Mouse (Mus musculus) kidney, embryonic 14.5 days (tissue): ENCODE data around the gene Hist1h3a. TPM values are rescaled to one million over a fixed set of nuclear protein-coding genes. Genes with fewer than 3 reads are reported as not detected.
A peak's percentile ranks its signal among the peaks of the same experiment; 100 is the strongest.
"Not testable (repeated sequence)": the region's sequence is repeated elsewhere in the genome, so short reads cannot be mapped to it uniquely, and the experiment has no call there.

Source experiments
- ATAC-seq: fragments of 200-750 bp; cut with Nextera tagmentation; 2 replicates; pipeline ENCODE4 v1.8.0; 2017; ENCODE audit warnings: moderate number of reproducible peaks, mild to moderate bottlenecking, moderate TSS enrichment, moderate library complexity; ENCODE audit not compliant: low FRiP score, low TSS enrichment
- H3K27ac ChIP-seq: fragments of 300-500 bp; sonication (generic); 2 replicates; pipeline ENCODE4 v1.5.1; 2014; ENCODE audit warnings: low read depth, mild to moderate bottlenecking, low read length, moderate library complexity, mixed read lengths
- H3K27me3 ChIP-seq: fragments of 300-500 bp; sonication (generic); 2 replicates; pipeline ENCODE4 v1.6.1; 2014; ENCODE audit warnings: mild to moderate bottlenecking, low read length; ENCODE audit not compliant: control insufficient read depth, insufficient read depth
- H3K36me3 ChIP-seq: fragments of 300-500 bp; sonication (generic); 2 replicates; pipeline ENCODE4 v1.6.1; 2014; ENCODE audit warnings: low read length, mixed read lengths; ENCODE audit not compliant: control insufficient read depth, insufficient read depth
- H3K4me1 ChIP-seq: fragments of 300-500 bp; sonication (generic); 2 replicates; pipeline ENCODE4 v1.6.1; 2014; ENCODE audit warnings: low read length, mixed read lengths; ENCODE audit not compliant: control insufficient read depth, insufficient read depth
- H3K4me2 ChIP-seq: fragments of 300-500 bp; sonication (generic); replicated peaks from 2 replicates; pipeline ENCODE4 v1.6.1; 2014; ENCODE audit warnings: low read depth, mild to moderate bottlenecking, low read length
- H3K4me3 ChIP-seq: fragments of 300-500 bp; sonication (generic); 2 replicates; pipeline ENCODE4 v1.5.1; 2014; ENCODE audit warnings: mild to moderate bottlenecking, low read length
- H3K9ac ChIP-seq: fragments of 300-500 bp; sonication (generic); 2 replicates; pipeline ENCODE4 v1.6.1; 2014; ENCODE audit warnings: low read depth, mild to moderate bottlenecking, low read length, moderate library complexity
- H3K9me3 ChIP-seq: fragments of 300-500 bp; sonication (generic); 2 replicates; pipeline ENCODE4 v1.6.1; 2016; ENCODE audit warnings: low read length; ENCODE audit not compliant: control insufficient read depth
- WGBS: fragments of 180-500 bp; shearing (Covaris S2); extraction: QIAGEN DNeasy Blood & Tissue Kit; methylation state at CpG from one replicate; pipeline ENCODE4 v1.1.7; 2014; 5-methylcytosine and 5-hydroxymethylcytosine counted together
- polyA plus RNA-seq: library from polyadenylated mRNA; unstranded; fragments of >200 nt; fragmentation: Nextera tagmentation; extraction: Ambion mirVana; gene quantifications from 2 replicates; pipeline ENCODE4 v1.2.1, GENCODE M21; 2014

Hist1h3a gene
- polyA plus RNA-seq, 1 experiment from 2014 or later, result 8.8 TPM

DNA sequence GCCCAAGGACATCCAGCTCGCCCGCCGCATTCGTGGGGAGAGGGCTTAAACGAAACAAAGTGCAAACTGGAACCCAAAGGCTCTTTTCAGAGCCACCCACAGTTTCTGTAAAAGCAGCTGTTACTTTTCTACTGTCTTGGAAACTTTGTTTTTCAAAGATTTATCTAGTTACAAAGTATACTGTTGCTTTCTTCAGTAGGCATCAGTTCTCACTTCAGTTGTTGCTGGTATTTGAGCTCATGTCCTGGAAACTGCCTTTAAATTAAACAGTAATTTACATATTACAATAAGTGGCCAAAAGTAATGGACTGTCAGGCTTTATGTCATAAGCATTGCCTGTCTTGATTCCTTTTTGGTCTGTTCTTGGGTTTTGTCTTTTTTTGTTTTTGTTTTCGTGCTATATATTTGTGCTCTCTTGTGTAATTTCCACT lies 9.4 kb downstream of the Hist1h3a start:
- Histone ChIP-seq H3K27ac (peak overlapping the region; percentile 85), H3K9me3 (no peaks in the 10 kb centered on the region), H3K4me1 (0 out of 2 replicates have a peak, but pooled peaks cover 10% of the 10 kb centered on the region), H3K9ac (peak overlapping the region; percentile 60), H3K36me3 (no peaks in the 10 kb centered on the region), H3K4me3 (peak overlapping the region; percentile 40), H3K4me2 (peak overlapping the region; percentile 41), H3K27me3 (no peaks in the 10 kb centered on the region)
- ATAC-seq, result no peak
- 9% methylated on average over 6 of the region's 6 CpGs for WGBS

DNA sequence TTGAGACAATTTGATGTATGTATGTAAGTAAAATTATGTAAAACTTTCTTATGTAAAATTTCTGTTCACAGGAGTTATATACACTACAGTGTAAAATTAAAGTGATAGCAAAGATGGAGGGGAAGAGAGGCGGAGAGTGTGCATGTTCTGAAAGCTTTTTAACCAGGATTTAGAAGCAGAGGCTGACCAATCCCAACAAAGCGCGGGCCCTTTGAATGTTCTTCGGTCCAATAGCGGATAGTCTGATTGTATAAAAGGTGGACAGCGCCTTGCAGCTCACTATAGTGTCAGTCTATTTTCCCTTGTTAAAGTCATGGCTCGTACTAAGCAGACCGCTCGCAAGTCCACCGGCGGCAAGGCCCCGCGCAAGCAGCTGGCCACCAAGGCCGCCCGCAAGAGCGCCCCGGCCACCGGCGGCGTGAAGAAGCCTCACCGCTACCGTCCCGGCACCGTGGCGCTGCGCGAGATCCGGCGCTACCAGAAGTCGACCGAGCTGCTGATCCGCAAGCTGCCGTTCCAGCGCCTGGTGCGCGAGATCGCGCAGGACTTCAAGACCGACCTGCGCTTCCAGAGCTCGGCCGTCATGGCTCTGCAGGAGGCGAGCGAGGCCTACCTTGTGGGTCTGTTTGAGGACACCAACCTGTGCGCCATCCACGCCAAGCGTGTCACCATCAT lies 10.0 kb downstream of the Hist1h3a start, which contains the start of gene Hist1h3b:
Gene Hist1h3b, plus strand, starts transcription at position 201 of the 675 bp plus-strand sequence.
- H3K9me3 ChIP-seq, H3K27me3 ChIP-seq, H3K4me1 ChIP-seq, H3K36me3 ChIP-seq: not testable (repeated sequence)
- Histone ChIP-seq H3K9ac (peak within 1 kb of the TSS; percentile 70), H3K27ac (peak within 1 kb of the TSS; percentile 97), H3K4me3 (peak within 1 kb of the TSS; percentile 44), H3K4me2 (peak within 1 kb of the TSS; percentile 53)
- WGBS, result under 1% methylated on average over 15 of the region's 47 CpGs
- ATAC-seq, result peak; percentile 93

- Histone ChIP-seq H3K36me3 (no peaks in the 10 kb centered on the region), H3K9me3 (no peaks in the 10 kb centered on the region), H3K4me2 (peak overlapping the region; percentile 53), H3K27me3 (no peaks in the 10 kb centered on the region), H3K27ac (peak overlapping the region; percentile 97), H3K4me1 (0 out of 2 replicates have a peak, but pooled peaks cover 8% of the 10 kb centered on the region), H3K4me3 (peak overlapping the region; percentile 44), H3K9ac (peak overlapping the region; percentile 70)
- WGBS, result 1% methylated on average over 11 of the region's 11 CpGs
- ATAC-seq, result peak; percentile 28; the same call in 1 of the 2 replicates
These were observed 10.7 kb downstream of the Hist1h3a start for GRCm38 (mm10) chr13:23751478-23751956.

DNA sequence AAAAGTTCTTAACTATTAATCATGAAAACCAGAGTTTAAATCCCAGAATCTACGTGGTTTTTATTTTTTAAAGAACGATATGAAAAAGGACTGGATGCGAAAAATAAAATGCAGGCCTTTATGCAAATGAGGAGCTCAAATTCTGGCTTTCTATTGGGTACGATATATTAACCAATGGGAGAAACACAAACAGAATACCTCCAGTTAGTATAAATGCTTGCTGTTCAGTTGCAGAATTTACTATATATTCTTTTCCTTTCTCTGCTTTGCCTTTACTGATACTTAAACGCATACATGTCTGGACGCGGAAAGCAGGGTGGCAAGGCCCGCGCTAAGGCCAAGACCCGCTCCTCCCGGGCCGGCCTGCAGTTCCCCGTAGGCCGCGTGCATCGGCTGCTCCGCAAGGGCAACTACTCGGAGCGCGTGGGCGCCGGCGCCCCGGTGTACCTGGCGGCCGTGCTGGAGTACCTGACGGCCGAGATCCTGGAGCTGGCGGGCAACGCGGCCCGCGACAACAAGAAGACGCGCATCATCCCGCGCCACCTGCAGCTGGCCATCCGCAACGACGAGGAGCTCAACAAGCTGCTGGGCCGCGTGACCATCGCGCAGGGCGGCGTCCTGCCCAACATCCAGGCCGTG lies 11.2 kb downstream of the Hist1h3a start, which contains the start of gene Hist1h2ab:
Gene Hist1h2ab, plus strand, starts transcription at position 288 of the 639 bp plus-strand sequence.
- Histone ChIP-seq H3K4me3 (peak within 1 kb of the TSS; percentile 44), H3K9ac (peak within 1 kb of the TSS; percentile 70), H3K27ac (peak within 1 kb of the TSS; percentile 97), H3K4me2 (peak within 1 kb of the TSS; percentile 53)
- WGBS, result under 1% methylated on average over 25 of the region's 47 CpGs
- not testable (repeated sequence) for H3K27me3 ChIP-seq, H3K4me1 ChIP-seq, H3K9me3 ChIP-seq, H3K36me3 ChIP-seq
- ATAC-seq, result peak; percentile 50; the same call in 1 of the 2 replicates

DNA sequence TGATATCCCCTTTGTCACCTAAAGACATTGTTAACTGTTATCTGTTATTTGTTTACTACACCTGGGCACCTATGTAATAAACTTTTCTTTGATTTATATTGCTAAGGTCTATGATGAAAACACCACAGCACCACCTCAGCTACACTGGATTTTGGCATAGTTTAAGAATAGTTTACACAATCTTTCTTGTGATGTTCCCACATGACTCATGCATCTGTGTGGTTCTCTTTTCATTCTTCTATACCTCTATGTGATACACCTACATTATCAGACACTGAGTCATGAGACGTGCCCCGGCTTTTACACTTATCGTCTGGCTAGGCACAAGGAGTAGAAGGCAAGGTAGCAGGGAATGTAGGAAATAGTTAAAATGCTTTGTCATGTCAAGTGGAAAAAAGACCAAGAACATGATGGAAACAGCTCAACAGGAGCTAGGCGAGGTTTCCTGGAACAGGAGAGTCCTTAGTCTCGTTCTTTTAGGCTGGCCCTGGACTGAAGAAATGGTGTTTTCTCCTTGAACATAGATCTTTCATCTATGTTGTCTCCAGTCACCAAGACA lies 12.5 kb downstream of the Hist1h3a start:
- Histone ChIP-seq H3K27me3 (no peaks in the 10 kb centered on the region), H3K9me3 (no peaks in the 10 kb centered on the region), H3K4me3 (no peak overlapping the region), H3K4me1 (peaks cover 8% of the 10 kb centered on the region; the same call in 1 of the 2 replicates), H3K36me3 (no peaks in the 10 kb centered on the region), H3K27ac (peak overlapping the region; percentile 92), H3K9ac (no peak overlapping the region), H3K4me2 (no peak overlapping the region)
- no peak for ATAC-seq
- 85% methylated on average over 5 of the region's 5 CpGs for WGBS

GRCm38 (mm10) chr13:23747892-23748288 lies 14.3 kb downstream of the Hist1h3a start:
- ATAC-seq, result no peak
- peaks cover 14% of the 10 kb centered on the region; the same call in 1 of the 2 replicates for H3K4me1 ChIP-seq
- H3K27me3 ChIP-seq, result no peaks in the 10 kb centered on the region
- H3K9me3 ChIP-seq, result no peaks in the 10 kb centered on the region
- H3K9ac ChIP-seq, result peak overlapping the region; percentile 56; the same call in 1 of the 2 replicates
- WGBS, result 10% methylated on average over 4 of the region's 4 CpGs
- peak overlapping the region; percentile 45; the same call in 1 of the 2 replicates for H3K4me3 ChIP-seq
- peak overlapping the region; percentile 67 for H3K4me2 ChIP-seq
- no peaks in the 10 kb centered on the region for H3K36me3 ChIP-seq
- peak overlapping the region; percentile 98 for H3K27ac ChIP-seq

DNA sequence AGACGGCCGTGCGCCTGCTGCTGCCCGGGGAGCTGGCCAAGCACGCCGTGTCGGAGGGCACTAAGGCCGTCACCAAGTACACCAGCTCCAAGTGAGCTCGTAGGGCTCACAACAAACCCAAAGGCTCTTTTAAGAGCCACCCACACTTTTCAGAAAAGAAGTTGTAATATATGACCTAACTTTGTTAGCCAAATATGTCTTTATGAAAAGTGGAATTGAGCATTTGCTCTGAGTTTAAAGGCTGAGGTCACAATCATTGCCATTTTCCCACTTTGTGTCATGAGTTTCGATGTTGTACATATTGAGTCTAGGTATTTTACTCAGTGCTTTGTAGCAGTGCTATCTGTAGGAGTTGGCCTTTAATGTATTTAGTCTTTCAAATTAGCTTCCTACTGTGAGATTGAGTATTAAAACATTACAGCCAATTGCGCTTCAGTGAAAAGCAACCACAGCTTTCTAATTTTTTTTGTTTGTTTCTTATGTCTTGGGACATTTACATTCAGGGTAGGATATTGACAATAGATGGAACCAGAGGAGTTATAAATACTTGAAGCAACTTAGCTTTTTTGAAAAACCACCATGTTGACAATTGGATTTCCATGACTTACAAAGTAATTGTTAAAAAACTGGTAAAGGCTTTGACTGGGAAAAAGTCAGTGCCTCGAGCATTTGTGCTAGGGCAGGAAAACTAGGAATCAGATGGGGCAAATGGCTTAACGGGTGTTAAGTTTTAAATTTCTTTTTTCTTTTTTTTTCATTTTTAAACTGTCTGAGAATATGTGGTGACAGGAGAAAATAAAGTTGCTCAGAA lies 14.9 kb downstream of the Hist1h3a start:
- peak overlapping the region; percentile 56 for H3K9ac ChIP-seq
- peaks cover 14% of the 10 kb centered on the region; the same call in 1 of the 2 replicates for H3K4me1 ChIP-seq

More for the DNA sequence above, 14.9 kb downstream of the Hist1h3a start:
- Histone ChIP-seq H3K4me2 (peak overlapping the region; percentile 67), H3K36me3 (no peaks in the 10 kb centered on the region), H3K27ac (peak overlapping the region; percentile 98), H3K4me3 (peak overlapping the region; percentile 45), H3K9me3 (no peaks in the 10 kb centered on the region), H3K27me3 (no peaks in the 10 kb centered on the region)
- WGBS, result 6% methylated on average over 10 of the region's 13 CpGs
- 0 out of 2 replicates have a peak, but pooled peaks have one; percentile 1 for ATAC-seq
